Mouse (Mus musculus) layer of hippocampus, postnatal 10 days (tissue): Measurements from ENCODE around the gene Lin37. TPM values are rescaled to one million over a fixed set of nuclear protein-coding genes. Genes with fewer than 3 reads are reported as not detected.
A peak's percentile ranks its signal among the peaks of the same experiment; 100 is the strongest.

ENCODE experiments used
- DNase-seq, 2 experiments: peaks; one replicate each; pipeline ENCODE4 v3.0.0; 2021; ENCODE audit warnings: low spot score in 2 of 2
- total RNA-seq, 2 experiments: library from RNA; stranded (reverse); gene quantifications; 2 replicates each; pipeline ENCODE4 v1.2.3; 2021

Lin37 gene
- total RNA-seq, 2 experiments from 2014 or later: 28.2 to 36.6 TPM

DNA sequence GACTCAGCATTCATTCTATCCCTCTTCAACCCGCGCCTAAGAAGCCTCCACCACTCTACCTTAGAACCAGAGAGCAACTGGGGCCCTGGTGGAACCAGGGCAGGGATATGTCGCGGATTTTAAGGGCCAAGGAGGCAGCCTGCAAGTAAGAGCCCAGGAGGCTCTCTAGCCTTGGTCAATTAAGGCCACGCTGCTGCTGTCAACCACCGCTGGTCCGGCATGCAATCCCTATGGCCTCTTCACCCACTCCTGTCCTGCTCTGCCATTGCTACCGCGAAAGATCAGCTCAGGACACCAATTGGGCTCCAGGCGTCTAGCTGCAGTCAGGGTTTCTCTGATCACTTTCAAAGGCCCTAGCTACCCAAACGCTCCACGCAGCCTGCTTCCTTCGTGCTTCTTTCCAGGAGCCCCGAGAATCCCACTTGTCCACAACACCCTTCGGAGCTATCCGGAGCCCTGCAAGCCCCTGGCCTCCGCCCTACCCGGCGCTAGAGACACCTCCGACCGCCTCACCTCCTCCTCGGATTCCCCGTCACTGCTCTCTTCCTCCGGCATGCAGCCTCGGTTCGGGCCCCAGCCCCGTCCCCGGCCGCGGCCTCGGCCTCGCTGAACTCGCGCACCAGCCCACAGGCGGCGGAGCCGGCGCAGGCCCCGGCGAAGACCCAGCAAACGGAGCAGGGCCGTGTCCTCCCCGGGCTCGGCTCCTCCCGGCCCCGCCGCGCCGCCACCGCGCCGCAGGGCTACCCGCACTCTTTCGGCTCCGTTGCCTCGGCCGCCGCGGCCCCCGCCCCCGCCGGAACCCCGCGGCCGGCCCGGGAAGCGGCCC lies 28.4 kb upstream of the Lin37 start:
- DNase-seq: peak; percentile 65 to 72

DNA sequence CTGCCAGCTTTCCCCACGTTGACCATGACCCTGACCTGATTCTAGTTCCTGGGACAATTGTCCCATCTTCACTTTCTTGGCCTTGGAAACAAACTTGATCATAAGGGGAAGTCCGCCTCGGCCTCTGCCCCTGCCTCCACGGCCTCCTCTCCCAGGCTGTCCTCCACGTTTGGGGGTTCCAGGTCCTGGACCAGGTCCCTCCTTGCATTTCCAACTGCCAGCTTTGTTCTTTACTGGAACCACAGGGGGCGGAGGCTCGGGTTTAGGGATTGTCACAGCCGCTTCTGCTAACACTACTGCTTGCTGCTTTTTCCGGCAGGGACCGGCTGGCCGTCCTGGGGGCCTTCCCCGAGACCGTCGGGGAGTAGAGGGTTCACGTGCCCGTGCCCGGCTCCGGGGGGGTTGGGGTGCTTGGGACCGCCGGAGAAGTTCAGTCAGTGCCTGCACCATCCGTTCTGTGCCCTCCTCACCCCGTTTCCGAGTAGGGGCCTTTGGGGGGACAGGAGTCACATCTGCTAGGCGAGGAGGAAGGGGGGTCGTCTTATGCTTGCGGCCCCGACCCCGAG lies 26.9 kb upstream of the Lin37 start:
- DNase-seq: no peak

- no peak for DNase-seq
These were observed 25.5 kb upstream of the Lin37 start for GRCm38 (mm10) chr7:30585170-30585569.

DNA sequence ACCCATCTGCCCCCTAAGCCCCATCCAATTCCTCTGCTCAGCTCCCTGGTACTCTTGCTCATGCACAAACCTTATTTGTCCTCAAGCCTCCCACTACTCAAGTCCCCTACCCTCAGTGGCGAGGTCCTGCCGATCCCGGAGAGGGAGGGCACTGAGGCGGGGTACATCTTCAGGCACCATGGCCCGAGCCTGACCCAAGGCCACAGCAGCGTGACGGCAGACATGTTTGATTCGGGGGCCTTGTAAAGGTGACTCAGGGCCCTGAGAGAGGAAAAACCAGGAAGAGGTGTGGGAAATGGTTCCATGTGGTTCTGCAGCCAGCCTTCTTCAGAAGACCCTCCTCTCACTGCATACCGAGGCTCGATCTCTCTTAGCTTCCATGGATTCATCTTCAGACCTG lies 24.7 kb upstream of the Lin37 start:
- DNase-seq: no peak

DNA sequence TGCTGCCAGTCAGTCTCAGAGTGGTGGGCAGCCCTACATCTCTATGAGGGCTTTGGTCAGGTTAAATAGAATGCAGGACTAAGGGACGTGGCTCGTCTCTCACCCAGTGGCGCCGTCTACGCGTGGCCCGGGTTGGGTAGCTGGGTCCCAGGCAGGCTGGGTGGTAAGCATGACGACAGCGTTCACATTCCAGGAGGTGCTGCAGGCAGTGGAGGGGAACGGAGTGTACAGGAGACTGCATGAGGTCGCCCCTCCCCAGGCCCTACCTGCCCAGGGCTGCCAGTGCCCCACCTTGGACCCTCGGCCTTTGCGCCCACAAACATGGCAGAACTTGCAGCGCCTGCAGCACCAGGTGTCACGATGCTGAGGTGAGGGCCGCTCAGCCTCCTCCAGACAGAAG lies 21.9 kb upstream of the Lin37 start:
- no peak for DNase-seq

GRCm38 (mm10) chr7:30579950-30580349 lies 20.3 kb upstream of the Lin37 start:
- no peak for DNase-seq

- DNase-seq: no peak
These were observed 13.3 kb upstream of the Lin37 start for GRCm38 (mm10) chr7:30572969-30573368.

GRCm38 (mm10) chr7:30572389-30572788 lies 12.8 kb upstream of the Lin37 start:
- DNase-seq: no peak

GRCm38 (mm10) chr7:30567555-30567954 lies 7.9 kb upstream of the Lin37 start:
- no peak for DNase-seq

DNA sequence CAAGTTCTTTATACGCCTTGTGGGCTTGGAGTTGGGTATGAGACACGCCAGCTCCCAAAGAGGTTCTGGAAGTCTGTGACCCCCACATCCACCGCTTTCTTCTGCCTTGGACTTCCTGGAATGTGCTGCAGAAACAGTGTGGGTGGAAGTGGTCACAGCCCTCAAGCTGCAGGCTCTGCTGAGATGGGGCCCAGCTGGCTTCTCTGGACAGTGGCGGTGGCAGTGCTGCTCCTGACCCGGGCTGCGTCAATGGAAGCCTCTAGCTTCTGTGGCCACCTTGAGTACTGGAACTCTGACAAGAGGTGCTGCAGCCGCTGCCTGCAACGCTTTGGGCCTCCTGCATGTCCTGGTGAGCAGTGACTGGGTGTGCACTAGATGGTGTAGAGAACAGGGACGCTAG lies 6.4 kb upstream of the Lin37 start:
- DNase-seq: no peak

DNA sequence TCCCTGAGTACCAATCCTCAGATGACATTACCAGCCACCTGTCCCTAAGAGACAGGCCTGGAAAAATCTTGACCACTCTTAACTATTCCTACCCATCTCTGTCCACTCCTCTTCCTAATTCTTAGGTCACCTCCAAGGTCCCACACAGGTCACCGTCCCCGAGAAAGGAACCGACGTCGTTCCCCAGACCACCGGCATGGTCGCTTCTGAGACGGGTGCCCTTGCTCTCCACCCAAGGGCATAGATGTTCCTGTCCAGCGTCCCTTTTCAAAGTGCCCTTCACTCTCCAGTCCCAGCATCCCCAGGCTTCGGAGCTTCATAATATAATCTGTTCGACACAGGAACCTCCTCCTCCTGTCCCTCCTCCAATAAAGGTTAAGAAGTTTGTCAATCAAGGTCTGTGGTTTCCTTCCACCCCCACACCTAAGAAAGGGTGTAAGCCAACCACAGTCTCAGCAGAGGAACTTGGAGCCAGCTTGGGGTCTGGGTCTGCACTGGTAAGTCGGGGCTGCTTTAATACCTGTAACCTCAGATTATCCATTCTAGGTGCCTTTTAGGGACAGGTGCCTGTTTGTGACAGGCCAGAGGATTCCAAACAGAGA lies 5.4 kb upstream of the Lin37 start, which contains the start of gene Igflr1:
Gene Igflr1 (plus strand): TSS at position 458 of the 602 bp plus-strand sequence.
- DNase-seq: no peak

GRCm38 (mm10) chr7:30563906-30564280 lies 4.3 kb upstream of the Lin37 start:
- no peak for DNase-seq

- DNase-seq: peak; percentile 93 to 96
These were observed 3.7 kb upstream of the Lin37 start, which contains the start of the genes U2af1l4, Gm49396 and Psenen for GRCm38 (mm10) chr7:30563117-30563905. Gene U2af1l4 (plus strand): TSS chr7:30563301. Gene Gm49396 (plus strand): TSS chr7:30563344. Gene Psenen (minus strand): TSS chr7:30563627.

DNA sequence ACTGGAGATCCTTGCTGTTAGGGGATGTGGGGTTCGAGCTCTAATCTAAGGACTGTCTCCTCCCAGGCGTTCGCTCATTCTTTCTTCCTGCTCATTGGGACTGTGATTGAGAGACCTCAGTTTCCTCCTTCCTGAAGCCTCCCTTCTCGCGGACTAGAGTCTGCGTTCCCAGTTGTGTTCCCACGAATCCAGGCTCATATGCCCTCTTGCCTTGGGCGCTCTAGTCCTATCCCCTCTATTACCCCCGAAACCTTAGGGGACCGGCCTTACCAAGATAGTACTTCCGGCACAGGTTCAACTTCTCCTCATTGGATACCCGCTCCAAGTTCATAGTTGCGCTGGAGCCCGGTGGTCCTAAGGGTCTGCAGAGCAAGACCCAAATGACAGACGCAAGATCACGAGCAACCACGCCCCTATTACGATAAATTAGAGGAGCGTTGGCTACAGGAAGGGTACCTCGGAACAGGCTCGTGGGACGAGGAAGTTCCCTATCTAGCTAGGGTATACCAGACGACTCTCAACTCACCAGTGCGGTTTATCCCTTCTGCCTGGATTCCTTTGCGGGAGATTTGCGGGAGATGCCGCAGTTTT lies 3.0 kb upstream of the Lin37 start:
- DNase-seq: no peak

GRCm38 (mm10) chr7:30560296-30560695 lies 658 bp upstream of the Lin37 start:
- no peak for DNase-seq

- no peak for DNase-seq
These were observed 789 bp downstream of the Lin37 start for GRCm38 (mm10) chr7:30558656-30559442.

DNA sequence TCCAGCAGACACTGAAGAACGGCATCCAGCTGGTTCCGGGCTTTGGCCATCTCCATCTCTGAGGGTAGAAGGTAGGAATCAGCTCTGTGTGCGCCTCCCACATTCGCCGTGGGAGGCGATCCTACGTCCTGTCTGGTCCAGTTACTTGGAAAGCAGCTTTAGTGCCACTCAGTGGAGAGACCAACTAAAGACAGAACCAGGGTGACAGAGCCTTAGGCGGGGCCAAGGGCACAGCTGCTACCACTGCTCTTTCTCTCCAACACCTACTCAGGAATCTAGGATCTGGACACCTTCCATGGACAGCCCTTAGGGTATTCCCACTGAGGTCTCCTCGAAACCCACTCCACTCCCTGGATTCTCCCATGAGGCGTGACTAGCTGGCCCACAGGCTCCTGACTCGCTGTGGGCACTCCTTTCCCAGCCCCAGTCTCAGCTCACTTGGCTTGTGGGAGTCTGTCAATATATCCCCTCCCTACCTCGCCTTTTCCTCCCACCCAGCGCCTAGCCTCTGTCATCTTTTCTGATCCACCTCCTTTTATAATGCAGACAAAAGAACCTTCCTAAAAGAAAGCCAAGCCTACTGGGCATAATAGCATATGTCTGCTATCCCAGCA lies 1.6 kb downstream of the Lin37 start:
- DNase-seq: no peak

GRCm38 (mm10) chr7:30556894-30557536 lies 2.6 kb downstream of the Lin37 start:
- no peak for DNase-seq
